Mouse (Mus musculus) left cerebral cortex, postnatal 36 days (tissue): Measurements from ENCODE around the gene Gabarap. TPM values are rescaled to one million over a fixed set of nuclear protein-coding genes. Genes with fewer than 3 reads are reported as not detected.

Experiments used
- DNase-seq, 2 experiments: peaks; one replicate each; pipeline ENCODE4 v3.0.0; 2021 to 2022; ENCODE audit warnings: low spot score in 2 of 2, mixed read lengths in 1 of 2
- intact Hi-C: fragments of 180-260 bp; cut with DNase I; formaldehyde crosslinking; loops from one replicate; pipeline ENCODE4 v1.15.1; 2025
- total RNA-seq, 2 experiments: library from RNA; stranded (reverse); gene quantifications; 2 replicates each; pipeline ENCODE4 v1.2.3; 2021

Gabarap gene
- total RNA-seq, 2 experiments from 2014 or later, result 199 to 219 TPM

DNA sequence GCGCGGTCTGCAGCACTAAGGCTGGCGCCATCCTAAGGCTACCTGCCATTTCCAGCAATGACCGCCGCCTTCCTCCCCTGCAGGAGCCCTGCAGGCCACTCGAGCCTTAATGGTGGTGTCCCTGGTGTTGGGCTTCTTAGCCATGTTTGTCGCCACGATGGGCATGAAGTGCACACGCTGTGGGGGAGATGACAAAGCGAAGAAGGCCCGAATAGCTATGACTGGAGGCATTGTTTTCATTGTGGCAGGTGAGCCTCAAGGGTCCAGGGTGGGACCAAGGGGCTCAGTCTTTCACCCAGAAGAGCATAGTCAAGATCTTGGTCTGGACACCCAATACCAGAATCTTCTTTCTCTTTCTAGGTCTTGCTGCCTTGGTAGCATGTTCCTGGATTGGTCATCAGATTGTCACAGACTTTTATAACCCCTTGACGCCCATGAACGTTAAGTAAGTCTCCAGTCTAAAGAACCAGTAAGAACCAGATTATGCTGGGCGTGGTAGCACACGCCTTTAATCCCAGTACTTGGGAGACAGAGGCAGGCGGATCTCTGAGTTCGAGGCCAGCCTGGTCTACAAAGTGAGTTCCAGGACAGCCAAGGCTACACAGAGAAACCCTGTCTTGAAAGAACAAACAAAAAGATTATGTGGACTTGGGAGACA lies 24.0 kb upstream of the Gabarap start:
- DNase-seq, result no peak
- intact Hi-C loops, result loop anchor here (5.0 kb wide), 1 partner anchor 35 kb away; no protein-coding TSS in a partner anchor

DNA sequence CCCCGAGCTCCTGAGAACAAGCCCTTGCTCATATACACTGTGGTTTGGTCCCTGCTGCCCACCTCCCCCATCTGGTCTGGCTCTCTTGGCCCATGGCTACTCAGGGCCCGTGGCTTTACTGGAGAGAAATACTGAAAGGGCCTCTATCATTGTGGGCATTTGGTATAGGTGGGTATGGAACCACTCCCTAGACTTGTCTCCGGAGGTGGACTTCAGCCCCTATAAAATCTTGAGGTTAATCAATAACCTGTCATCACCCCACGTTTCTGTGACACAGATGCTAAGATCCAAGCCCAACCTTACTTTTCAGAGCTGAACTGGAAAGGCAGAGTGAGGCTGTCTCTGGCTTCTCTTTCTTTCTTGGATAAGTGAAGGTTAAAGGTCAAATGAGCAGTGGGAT lies 22.1 kb upstream of the Gabarap start:
- intact Hi-C loops, result loop anchor here (5.0 kb wide), 1 partner anchor 36 kb away; no protein-coding TSS in a partner anchor
- DNase-seq, result no peak

DNA sequence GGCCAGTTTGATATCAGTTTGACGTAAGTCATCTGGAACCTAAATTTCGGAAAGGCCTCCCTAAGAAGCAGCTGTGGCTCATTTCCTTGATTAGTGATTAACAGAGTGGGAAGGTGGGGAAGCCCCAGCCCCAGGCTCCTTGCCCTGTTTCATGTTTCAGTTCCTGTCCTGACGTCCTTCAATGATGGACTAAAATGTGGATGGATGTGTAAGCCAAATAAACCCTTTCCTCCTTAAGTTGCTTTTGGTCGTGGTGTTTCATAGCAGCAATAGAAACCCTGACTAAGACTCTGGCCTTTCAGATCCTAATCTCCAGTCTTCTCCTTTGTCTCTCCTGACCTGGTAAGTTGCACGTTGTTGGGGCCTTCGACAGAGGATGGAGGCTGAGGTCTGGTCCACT lies 20.7 kb upstream of the Gabarap start:
- DNase-seq, result no peak
- intact Hi-C loops, result no loop called here

DNA sequence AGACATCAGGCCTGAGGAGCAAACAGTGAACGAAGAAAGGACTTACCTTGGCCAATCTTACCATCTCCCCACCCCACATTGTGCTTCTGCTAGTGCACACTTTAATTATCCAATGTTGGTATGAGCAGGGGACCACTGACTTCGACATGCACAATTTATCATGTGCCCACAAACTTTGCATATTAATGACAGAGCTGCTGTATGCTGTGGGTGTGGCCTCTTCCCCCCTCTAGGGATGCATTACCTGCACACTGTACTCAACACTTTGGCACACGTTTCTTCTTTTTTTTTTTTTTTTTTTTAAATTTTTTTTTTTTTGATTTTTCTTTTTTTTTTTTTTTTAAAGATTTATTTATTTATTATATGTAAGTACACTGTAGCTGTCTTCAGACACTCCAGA lies 20.2 kb upstream of the Gabarap start:
- DNase-seq, result no peak
- intact Hi-C loops, result no loop called here

DNA sequence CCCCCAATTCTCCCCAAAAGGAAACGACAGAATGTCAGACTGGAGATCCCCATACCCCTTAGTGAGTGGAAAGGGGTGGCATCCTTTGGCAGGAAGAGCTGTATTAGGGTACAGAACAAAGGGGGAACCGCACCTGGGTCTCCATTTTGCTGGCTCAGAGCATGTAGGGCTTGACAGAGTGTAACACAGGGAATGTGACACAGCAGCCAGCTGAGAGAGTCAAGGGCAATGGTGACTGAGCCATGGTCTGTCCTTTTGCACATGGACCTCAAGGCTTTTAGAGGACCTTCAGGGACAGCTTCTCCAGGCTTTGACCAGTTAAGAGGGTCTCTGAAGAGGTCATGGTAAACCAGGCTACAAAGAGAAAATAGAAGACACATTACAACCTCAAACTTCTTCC lies 16.0 kb upstream of the Gabarap start:
- no peak for DNase-seq

DNA sequence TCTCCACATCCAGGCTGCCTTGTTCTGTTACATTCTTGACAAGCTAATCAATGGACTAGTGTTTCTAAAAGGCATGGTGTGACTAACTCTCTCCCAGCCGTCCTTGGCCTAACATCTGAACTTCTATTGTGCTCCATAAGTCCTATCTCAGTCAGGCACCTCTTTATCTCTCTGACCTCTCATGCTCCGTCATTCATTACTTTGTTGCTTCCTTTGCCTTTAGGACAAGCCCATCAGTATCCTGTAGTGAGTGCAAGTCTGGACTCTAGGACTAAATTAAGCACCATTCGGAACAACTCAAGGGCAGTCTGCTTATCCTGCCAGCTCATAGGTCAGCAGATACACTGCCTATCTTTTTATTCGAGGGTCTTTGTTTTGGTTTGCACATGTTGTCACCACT lies 14.7 kb upstream of the Gabarap start:
- DNase-seq, result no peak
- intact Hi-C loops, result no loop called here

More for the DNA sequence above, 16.0 kb upstream of the Gabarap start:
- intact Hi-C loops, result no loop called here

DNA sequence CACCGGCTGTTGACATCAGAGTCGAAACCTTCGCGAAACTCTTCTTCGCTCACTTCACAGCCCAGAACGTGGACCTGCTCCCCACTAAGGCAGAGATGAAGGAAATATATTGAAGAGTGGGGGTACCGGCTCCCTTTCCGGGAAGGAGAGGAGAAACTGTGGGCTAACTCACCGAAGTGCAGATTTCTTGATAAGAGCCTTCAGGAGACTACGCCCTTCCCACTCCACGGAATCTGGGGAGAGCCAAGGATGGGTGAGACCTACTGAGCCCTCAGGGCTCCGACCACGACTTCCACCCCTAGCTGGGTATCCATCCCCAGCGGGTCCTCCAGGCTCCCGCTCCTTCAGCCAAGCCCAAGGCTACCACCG lies 11.1 kb upstream of the Gabarap start:
- no peak for DNase-seq
- intact Hi-C loops, result loop anchor here (1.0 to 2.0 kb wide), 2 partner anchors 11 to 59 kb away; partner anchors contain the start of genes Eif5a and Gabarap

DNA sequence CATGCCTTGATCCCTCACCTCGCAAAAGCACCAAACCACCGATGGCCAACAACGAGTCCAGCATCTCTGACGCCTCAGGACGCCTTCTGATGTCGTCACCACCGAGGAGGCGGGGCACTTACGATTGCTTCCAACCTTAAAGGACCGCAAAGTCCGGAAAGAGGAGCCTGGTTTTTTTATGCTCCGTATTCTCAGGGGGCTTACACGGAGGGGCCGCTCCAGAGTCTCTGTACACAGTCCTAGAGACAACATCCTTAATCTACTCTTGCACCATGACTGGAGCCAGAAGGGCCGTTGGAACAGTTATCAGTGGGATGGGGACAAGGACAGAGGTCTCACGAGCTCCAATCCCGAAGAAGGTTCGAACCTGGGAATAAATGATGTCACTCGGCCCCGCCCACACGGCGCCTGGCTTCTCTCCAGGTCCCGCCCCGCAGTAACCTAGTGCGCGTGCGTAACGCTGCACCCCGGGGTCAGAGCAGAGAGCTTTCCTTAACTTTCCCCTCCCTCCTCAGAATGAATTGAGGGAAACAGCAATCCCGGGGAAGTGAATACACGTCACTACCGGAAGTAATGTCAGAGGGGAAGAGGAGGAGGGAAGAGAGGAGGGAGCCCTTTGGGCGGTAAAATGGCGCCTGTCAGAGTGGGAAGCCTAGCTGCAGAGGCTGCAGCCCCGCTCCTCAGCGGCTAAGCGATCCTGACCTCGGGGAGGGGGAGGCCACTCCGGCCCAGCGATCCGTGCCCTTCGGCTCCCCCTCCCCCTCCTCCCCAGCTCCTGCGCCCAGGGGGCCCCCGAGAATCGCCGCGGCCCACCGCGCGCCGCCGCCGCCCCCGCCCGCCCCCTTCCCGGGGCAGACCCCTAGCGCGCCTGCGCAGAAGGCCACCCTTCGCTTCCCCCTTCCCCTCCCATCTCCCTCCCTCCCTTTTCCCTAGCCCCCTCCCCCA lies 10.5 kb upstream of the Gabarap start:
- DNase-seq, result peak; percentile 98 to 99
- intact Hi-C loops, result loop anchor here (1.0 to 2.0 kb wide), 2 partner anchors 11 to 60 kb away; partner anchors contain the start of genes Eif5a and Gabarap

DNA sequence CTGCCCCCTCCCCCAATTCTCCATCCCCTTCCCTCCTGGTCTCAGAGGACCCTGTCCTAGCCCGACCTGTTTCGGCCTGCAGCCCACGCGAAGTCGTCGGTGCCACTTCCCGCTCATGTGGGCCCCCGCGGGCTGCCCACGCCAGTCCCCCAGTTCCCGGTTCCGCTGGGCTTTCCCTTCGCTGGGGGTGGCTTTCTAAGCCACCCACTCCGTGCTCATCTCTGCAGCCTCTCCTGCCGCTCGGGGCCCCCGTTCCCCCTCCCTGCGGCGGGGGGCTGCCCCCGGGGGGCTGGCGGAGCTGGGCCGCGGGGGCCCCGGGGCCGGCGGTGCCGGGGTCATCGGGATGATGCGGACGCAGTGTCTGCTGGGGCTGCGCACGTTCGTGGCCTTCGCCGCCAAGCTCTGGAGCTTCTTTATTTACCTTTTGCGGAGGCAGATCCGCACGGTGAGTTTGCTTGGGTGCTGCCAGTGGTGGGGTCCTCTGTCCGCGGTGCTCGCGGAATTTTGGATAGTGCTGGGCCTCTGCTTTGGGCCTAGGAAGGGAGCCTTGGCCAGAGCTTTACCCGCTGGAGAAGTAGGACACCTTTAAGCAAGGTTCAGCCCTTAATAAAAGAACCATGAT lies 9.7 kb upstream of the Gabarap start, which contains the start of gene Ctdnep1:
Ctdnep1 (plus strand) TSS at position 16 of the 622 bp plus-strand sequence.
- intact Hi-C loops, result loop anchor here (2.0 kb wide), 1 partner anchor 60 kb away; the partner anchor contains the start of gene Eif5a
- peak; percentile 43 to 49 for DNase-seq

DNA sequence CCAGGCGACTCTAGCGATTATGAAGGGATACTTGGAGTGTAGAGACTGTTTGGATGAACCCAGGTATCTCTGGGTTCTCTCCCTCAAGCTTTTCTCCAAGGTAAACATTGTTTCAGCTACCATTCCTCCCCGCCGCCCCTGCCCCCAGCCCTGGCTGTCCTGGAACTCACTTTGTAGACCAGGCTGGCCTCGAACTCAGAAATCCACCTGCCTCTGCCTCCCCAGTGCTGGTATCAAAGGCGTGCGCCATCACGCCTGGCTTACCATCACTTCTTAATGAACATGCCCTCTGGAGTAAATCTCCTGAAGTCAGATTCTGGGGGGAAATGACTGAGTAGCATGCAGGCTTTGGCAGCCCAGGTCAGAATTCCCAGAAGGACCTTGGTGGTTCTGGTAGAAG lies 8.7 kb upstream of the Gabarap start, which contains the start of gene Elp5:
Elp5 (minus strand) TSS at position 293 of the 400 bp plus-strand sequence.
- no peak for DNase-seq

DNA sequence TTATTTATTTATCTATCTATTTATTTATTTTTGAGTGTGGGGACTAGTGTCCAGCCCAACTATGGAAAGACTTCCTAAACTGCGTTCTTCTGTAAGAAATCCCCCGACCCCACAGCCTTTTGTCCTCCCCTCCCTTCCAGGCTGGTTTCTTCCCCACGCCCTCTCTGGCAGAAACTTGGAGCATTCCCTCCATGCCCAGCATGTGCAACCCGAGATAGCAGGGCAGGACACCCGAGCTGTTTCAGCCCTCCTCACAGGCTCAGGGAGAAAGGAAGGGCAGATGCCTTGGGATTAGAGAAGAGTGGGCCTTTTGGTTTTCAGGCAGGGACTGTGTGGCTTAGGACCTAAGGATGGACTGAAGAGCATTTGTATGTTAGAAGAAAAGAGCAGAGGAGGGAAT lies 8.1 kb upstream of the Gabarap start:
- intact Hi-C loops, result no loop called here
- no peak for DNase-seq

More for the DNA sequence above, 8.7 kb upstream of the Gabarap start, which contains the start of gene Elp5:
- intact Hi-C loops, result no loop called here

DNA sequence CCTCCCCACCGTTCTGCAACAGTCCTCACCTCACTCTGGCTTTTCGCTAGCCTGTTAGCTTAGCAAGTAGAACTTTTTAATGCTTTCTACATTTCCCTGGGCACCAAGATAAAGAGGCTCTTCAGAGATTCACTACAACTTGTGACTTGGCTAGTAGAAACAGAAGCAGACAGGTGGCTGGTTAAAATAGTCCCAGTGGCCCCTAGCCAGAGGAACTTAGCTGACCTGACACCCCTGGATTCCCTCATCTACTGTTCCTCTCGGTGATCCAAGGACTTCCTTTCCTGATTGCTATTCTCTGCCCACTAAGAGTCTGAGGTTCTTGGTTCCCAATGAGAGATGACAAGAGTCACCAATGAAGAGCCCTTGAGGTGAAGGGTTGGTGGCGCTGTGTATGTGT lies 7.6 kb upstream of the Gabarap start:
- no peak for DNase-seq
- intact Hi-C loops, result no loop called here

DNA sequence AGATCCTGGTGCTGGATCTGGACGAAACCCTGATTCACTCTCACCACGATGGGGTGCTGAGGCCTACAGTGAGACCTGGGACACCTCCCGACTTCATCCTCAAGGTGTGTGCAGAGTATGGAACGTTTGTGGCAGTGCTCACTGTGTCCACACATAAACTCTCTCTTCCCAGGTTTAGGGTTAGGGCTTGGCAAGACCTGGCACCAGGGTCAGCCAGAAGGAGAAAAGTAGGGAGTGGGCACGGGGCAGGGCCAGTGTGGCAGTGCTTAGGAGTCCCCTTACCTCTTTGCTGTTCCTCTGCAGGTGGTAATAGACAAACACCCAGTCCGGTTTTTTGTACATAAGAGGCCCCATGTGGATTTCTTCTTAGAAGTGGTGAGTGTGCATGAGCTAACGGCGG lies 6.5 kb upstream of the Gabarap start:
- DNase-seq, result no peak
- intact Hi-C loops, result no loop called here

DNA sequence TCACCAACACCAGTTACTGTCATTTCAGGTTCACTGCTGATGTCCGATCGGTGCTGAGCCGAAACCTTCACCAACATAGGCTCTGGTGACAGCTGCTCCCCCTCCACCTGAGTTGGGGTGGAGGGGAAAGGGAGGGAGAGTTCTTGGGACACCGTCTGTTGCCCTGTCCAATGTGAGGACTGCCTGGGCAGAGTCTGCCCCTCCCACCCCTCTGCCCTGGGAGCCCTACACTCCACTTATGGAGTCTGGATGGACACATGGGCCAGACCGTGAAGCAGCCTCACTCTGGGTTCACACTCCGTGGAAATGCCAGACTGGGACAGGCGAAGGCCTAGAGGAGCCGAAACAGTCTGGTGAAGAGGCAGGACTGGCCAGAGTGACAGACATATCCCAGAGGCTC lies 994 bp upstream of the Gabarap start:
- intact Hi-C loops, result no loop called here
- DNase-seq, result no peak

DNA sequence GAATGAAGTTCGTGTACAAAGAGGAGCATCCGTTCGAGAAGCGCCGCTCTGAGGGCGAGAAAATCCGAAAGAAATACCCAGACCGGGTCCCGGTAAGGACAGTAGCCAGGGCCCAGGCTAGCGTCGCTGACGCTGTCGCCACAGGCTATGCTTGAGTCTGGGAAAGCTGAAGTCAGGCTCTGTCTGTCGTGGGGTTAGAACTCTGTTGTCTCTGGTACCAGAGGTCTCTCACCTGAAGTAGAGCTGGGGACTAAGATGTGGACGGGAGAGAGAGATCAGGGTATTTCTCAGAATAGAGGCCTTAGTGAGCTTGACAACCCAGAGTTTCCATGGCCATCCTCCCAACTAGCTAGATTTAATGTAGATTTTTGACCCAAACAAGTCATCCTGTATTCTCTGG lies 768 bp downstream of the Gabarap start:
- intact Hi-C loops, result loop anchor here (1.0 kb wide), 1 partner anchor 11 kb away; no protein-coding TSS in a partner anchor

DNA sequence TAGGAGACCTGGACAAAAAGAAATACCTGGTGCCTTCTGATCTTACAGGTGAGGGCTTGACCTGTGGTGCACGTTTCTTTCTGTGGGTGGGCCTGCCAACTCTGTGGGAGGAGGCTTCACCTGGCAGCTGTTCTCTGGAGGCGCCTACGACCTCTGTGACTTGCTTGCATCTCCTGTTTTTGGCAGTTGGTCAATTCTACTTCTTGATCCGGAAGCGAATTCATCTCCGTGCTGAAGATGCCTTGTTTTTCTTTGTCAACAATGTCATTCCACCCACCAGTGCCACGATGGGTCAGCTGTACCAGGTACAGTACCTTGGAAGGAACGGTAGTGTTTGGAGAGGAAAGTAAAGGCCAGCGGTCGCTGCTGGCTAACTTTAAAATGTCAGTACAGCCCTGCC lies 1.5 kb downstream of the Gabarap start:
- DNase-seq, result no peak
- intact Hi-C loops, result no loop called here

More for the DNA sequence above, 768 bp downstream of the Gabarap start:
- DNase-seq, result no peak

DNA sequence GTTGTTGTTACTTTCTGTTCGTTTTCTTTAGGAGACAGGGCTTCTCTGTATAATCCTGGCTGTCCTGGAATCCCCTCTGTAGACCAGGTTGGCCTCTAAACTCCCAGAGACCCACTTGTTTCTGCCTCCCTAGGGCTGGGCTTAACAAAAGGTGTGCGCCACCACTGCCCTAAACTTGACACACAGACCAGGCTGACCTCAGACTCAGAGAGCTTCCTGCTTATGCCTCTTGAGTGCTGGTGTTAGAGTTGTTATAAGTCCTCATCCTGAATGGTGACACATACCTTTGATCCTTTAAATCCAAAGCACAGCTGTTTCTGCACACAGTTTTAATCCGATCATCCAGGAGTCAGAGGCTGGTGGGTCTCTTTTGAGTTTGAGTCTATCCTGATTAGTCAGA lies 2.0 kb downstream of the Gabarap start:
- intact Hi-C loops, result no loop called here
- no peak for DNase-seq

DNA sequence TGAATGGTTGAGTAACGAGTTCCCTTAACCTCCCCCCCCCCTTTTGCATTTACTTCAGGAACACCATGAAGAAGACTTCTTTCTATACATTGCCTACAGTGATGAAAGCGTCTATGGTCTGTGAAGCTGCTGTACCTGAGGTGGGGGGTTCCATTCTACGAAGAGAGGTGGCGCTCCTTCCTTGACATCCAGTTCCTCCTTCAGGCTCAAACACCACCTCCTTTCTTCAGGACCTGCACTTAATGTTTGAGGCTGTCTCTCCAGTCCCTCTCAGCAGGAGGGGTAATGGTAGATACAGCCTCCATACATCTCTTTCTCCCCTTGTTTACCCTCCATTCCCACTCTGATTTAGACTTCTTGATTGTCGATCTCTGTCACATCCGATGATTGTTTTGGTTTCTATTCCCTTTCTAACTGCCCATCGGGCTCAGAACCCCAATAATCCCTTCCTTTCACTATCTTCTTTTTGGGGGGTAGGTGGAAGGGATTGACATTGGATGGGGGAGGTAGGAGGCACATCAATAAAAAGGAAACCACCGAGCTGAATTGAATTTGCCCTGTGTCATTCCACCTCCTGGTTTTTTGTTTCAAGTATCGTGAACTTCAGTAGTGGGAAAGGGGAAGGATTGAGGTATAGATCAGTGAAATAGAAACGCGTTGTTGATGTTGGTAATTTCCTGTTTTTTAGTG lies 3.6 kb downstream of the Gabarap start:
- no peak for DNase-seq
- intact Hi-C loops, result no loop called here

DNA sequence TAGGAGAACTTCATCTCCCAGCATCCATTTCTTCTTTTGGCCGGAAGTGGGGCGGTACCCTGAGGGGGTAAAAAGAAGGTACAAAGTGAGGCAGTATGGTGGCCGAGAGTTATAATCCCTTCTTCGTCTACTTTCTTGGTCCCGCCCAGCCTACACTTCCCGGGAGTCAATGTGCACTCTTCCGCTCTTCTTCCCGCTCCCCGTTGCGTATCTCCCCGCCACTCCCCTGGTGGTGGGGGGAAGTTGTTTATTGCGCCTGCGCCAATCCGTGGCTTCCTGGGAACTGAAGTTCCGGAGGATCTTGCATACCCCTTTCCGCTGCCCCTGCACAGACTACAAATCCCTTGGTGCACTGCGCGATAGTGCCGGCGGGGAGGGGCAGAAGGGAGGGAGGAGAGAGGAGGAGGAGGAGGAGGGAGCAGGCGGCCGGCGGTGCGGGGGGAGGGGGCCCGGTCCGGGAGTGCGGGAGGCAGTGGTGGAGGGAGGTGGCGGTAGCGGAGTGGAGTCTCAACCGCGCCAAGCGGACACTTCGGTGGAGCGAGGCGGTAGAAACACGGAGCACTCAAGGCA lies 4.5 kb downstream of the Gabarap start, which contains the start of gene Phf23:
Phf23 (plus strand) TSS at position 387 of the 570 bp plus-strand sequence.
- DNase-seq, result peak; percentile 97
- intact Hi-C loops, result no loop called here
